Mouse (Mus musculus) kidney, embryonic 16.5 days (tissue): Measurements from ENCODE around the gene Adcyap1. TPM values are rescaled to one million over a fixed set of nuclear protein-coding genes. Genes with fewer than 3 reads are reported as not detected.

Source experiments
- ATAC-seq: fragments of 200-750 bp; cut with Nextera tagmentation; 2 replicates; pipeline ENCODE4 v1.8.0; 2017; ENCODE audit warnings: moderate TSS enrichment; ENCODE audit not compliant: low FRiP score, low TSS enrichment
- H3K27ac ChIP-seq: fragments of 300-500 bp; sonication (generic); 2 replicates; pipeline ENCODE4 v1.5.1; 2014; ENCODE audit warnings: low read length
- H3K27me3 ChIP-seq: fragments of 300-500 bp; sonication (generic); 2 replicates; pipeline ENCODE4 v1.6.1; 2014; ENCODE audit warnings: low read length, control low read depth, mixed read lengths; ENCODE audit not compliant: insufficient read depth
- H3K36me3 ChIP-seq: fragments of 300-500 bp; sonication (generic); 2 replicates; pipeline ENCODE4 v1.6.1; 2014; ENCODE audit warnings: low read length, control low read depth, mixed read lengths; ENCODE audit not compliant: insufficient read depth
- H3K4me1 ChIP-seq: fragments of 300-500 bp; sonication (generic); 2 replicates; pipeline ENCODE4 v1.6.1; 2014; ENCODE audit warnings: low read length, control low read depth, mixed read lengths; ENCODE audit not compliant: insufficient read depth
- H3K4me2 ChIP-seq: fragments of 300-500 bp; sonication (generic); replicated peaks from 2 replicates; pipeline ENCODE4 v1.6.1; 2014; ENCODE audit warnings: low read depth, low read length
- H3K4me3 ChIP-seq: fragments of 300-500 bp; sonication (generic); 2 replicates; pipeline ENCODE4 v1.5.1; 2014; ENCODE audit warnings: mild to moderate bottlenecking, low read length
- H3K9ac ChIP-seq: fragments of 300-500 bp; sonication (generic); replicated peaks from 2 replicates; pipeline ENCODE4 v1.6.1; 2014; ENCODE audit warnings: low read length
- H3K9me3 ChIP-seq: fragments of 300-500 bp; sonication (generic); 2 replicates; pipeline ENCODE4 v1.6.1; 2016; ENCODE audit warnings: low read length, control low read depth
- whole genome bisulfite sequencing: fragments of 180-500 bp; shearing (Covaris S2); extraction: QIAGEN DNeasy Blood & Tissue Kit; methylation state at CpG from one replicate; pipeline ENCODE4 v1.1.7; 2014; 5-methylcytosine and 5-hydroxymethylcytosine counted together
- polyA plus RNA-seq: library from polyadenylated mRNA; unstranded; fragments of >200 nt; fragmentation: Nextera tagmentation; extraction: Ambion mirVana; gene quantifications from 2 replicates; pipeline ENCODE4 v1.2.1, GENCODE M21; 2015

Gene Adcyap1
- polyA plus RNA-seq: not detected in 2 replicates

GRCm38 (mm10) chr17:93198717-93199116 is at the start of gene Adcyap1:
Gene Adcyap1, plus strand, starts transcription at chr17:93199017.
- Histone ChIP-seq H3K27me3 (peaks cover 70% of the 10 kb centered on the region), H3K4me2 (no peak within 1 kb of the TSS), H3K9ac (no peak within 1 kb of the TSS), H3K4me1 (peaks cover 7% of the 10 kb centered on the region), H3K27ac (no peak within 1 kb of the TSS), H3K4me3 (no peak within 1 kb of the TSS), H3K36me3 (no peaks in the 10 kb centered on the region), H3K9me3 (no peaks in the 10 kb centered on the region)
- 30% methylated on average over 10 of the region's 10 CpGs for WGBS
- ATAC-seq: no peak

- 15% methylated on average over 1 of the region's 1 CpGs for WGBS
- no peak overlapping the region for H3K4me2 ChIP-seq
- ATAC-seq: no peak; the same call in 1 of the 2 replicates
Observed at GRCm38 (mm10) chr17:93158280-93158851, 40.5 kb upstream of the Adcyap1 start.

GRCm38 (mm10) chr17:93169572-93169971 is 29.2 kb upstream of the Adcyap1 start:
- Histone ChIP-seq H3K4me1 (no peaks in the 10 kb centered on the region), H3K9me3 (no peaks in the 10 kb centered on the region), H3K9ac (no peak overlapping the region), H3K27ac (no peak overlapping the region), H3K4me2 (no peak overlapping the region), H3K4me3 (no peak overlapping the region), H3K27me3 (no peaks in the 10 kb centered on the region), H3K36me3 (no peaks in the 10 kb centered on the region)
- no peak for ATAC-seq

More at GRCm38 (mm10) chr17:93158280-93158851, 40.5 kb upstream of the Adcyap1 start:
- Histone ChIP-seq H3K4me3 (no peak overlapping the region), H3K27ac (no peak overlapping the region), H3K4me1 (no peaks in the 10 kb centered on the region), H3K9me3 (no peaks in the 10 kb centered on the region), H3K36me3 (no peaks in the 10 kb centered on the region), H3K27me3 (no peaks in the 10 kb centered on the region), H3K9ac (no peak overlapping the region)

GRCm38 (mm10) chr17:93196846-93197245 is 2.0 kb upstream of the Adcyap1 start:
- WGBS: 45% methylated on average over 2 of the region's 2 CpGs
- Histone ChIP-seq H3K9ac (no peak overlapping the region), H3K36me3 (no peaks in the 10 kb centered on the region), H3K9me3 (no peaks in the 10 kb centered on the region), H3K27me3 (peaks cover 51% of the 10 kb centered on the region), H3K4me2 (no peak overlapping the region), H3K27ac (no peak overlapping the region), H3K4me1 (no peaks in the 10 kb centered on the region), H3K4me3 (no peak overlapping the region)
- no peak for ATAC-seq

- no peak for ATAC-seq
Observed at GRCm38 (mm10) chr17:93198213-93198612, 604 bp upstream of the Adcyap1 start.

GRCm38 (mm10) chr17:93199218-93199617 is 401 bp downstream of the Adcyap1 start:
- Histone ChIP-seq H3K4me2 (no peak overlapping the region), H3K4me3 (no peak overlapping the region)

More at GRCm38 (mm10) chr17:93198213-93198612, 604 bp upstream of the Adcyap1 start:
- 12% methylated on average over 4 of the region's 4 CpGs for WGBS
- H3K36me3 ChIP-seq: no peaks in the 10 kb centered on the region
- H3K4me3 ChIP-seq: no peak overlapping the region
- peaks cover 7% of the 10 kb centered on the region for H3K4me1 ChIP-seq
- H3K27ac ChIP-seq: no peak overlapping the region
- no peaks in the 10 kb centered on the region for H3K9me3 ChIP-seq
- peaks cover 65% of the 10 kb centered on the region for H3K27me3 ChIP-seq
- no peak overlapping the region for H3K4me2 ChIP-seq
- no peak overlapping the region for H3K9ac ChIP-seq

GRCm38 (mm10) chr17:93199747-93200146 is 930 bp downstream of the Adcyap1 start:
- no peak overlapping the region for H3K4me3 ChIP-seq
- H3K9ac ChIP-seq: no peak overlapping the region
- H3K4me2 ChIP-seq: no peak overlapping the region
- peaks cover 7% of the 10 kb centered on the region for H3K4me1 ChIP-seq
- H3K27ac ChIP-seq: no peak overlapping the region
- 3% methylated on average over 9 of the region's 9 CpGs for WGBS
- peaks cover 77% of the 10 kb centered on the region for H3K27me3 ChIP-seq
- H3K36me3 ChIP-seq: no peaks in the 10 kb centered on the region
- no peak for ATAC-seq
- H3K9me3 ChIP-seq: no peaks in the 10 kb centered on the region

More at GRCm38 (mm10) chr17:93199218-93199617, 401 bp downstream of the Adcyap1 start:
- H3K4me1 ChIP-seq: peaks cover 7% of the 10 kb centered on the region
- H3K27me3 ChIP-seq: peaks cover 73% of the 10 kb centered on the region
- ATAC-seq: no peak
- WGBS: under 1% methylated on average over 14 of the region's 15 CpGs
- H3K9me3 ChIP-seq: no peaks in the 10 kb centered on the region
- H3K27ac ChIP-seq: no peak overlapping the region
- H3K36me3 ChIP-seq: no peaks in the 10 kb centered on the region
- no peak overlapping the region for H3K9ac ChIP-seq

GRCm38 (mm10) chr17:93200386-93201264 is 1.8 kb downstream of the Adcyap1 start:
- Histone ChIP-seq H3K4me1 (peaks cover 7% of the 10 kb centered on the region), H3K9me3 (no peaks in the 10 kb centered on the region), H3K36me3 (no peaks in the 10 kb centered on the region), H3K4me3 (peak overlapping the region; percentile 21), H3K9ac (no peak overlapping the region), H3K27ac (no peak overlapping the region), H3K4me2 (peak overlapping the region; percentile 33), H3K27me3 (peaks cover 81% of the 10 kb centered on the region)
- ATAC-seq: no peak
- WGBS: under 1% methylated on average over 29 of the region's 29 CpGs

GRCm38 (mm10) chr17:93201265-93201925 is 2.6 kb downstream of the Adcyap1 start:
- Histone ChIP-seq H3K27me3 (peaks cover 77% of the 10 kb centered on the region), H3K4me1 (peaks cover 7% of the 10 kb centered on the region), H3K36me3 (no peaks in the 10 kb centered on the region), H3K27ac (no peak overlapping the region), H3K4me2 (no peak overlapping the region), H3K9ac (no peak overlapping the region), H3K9me3 (no peaks in the 10 kb centered on the region), H3K4me3 (peak overlapping the region; percentile 39; the same call in 1 of the 2 replicates)
- ATAC-seq: no peak
- 1% methylated on average over 16 of the region's 16 CpGs for WGBS
